ENCODE assay signal across 9 mouse cellular contexts in genomic region chr4:133614274-133614761, GRCm38 (mm10). TPM values are rescaled to one million over a fixed set of nuclear protein-coding genes. Genes with fewer than 3 reads are reported as not detected.
DNase-seq lines count a peak whose midpoint lies in the region; ATAC-seq and TF ChIP-seq lines count a peak whose summit lies in the region.
"Had no signal": no experiment of that assay in that cellular context is flagged by ENCODE, and none has a peak within 500 bp of the region (broad histone marks: within the 10 kb centered on the region; RNA-seq: fewer than 3 reads in every experiment).

No protein-coding gene starts in this region.

- H3K27me3 ChIP-seq in hindbrain, embryonic 14.5 days (ENCODE audit: control insufficient read depth, insufficient read depth, low read length) = no peaks in the 10 kb centered on the region
- H3K27me3 ChIP-seq in hindbrain, embryonic 11.5 days (ENCODE audit: control insufficient read depth, insufficient read depth, low read length) = no peaks in the 10 kb centered on the region
- H3K27me3 ChIP-seq in CH12.LX (replicated peaks) = no peaks in the 10 kb centered on the region
- no peaks in the 10 kb centered on the region for H3K27me3 ChIP-seq in liver, postnatal 0 days (ENCODE audit: insufficient read depth, low read length)
- no peaks in the 10 kb centered on the region for H3K27me3 ChIP-seq in intestine, embryonic 15.5 days (replicated peaks)
- H3K27me3 ChIP-seq: heart, embryonic 13.5 days had no signal

- no peaks in the 10 kb centered on the region for H3K4me1 ChIP-seq in hindbrain, embryonic 14.5 days (replicated peaks; ENCODE audit: control insufficient read depth, insufficient read depth, low read length)
- no peaks in the 10 kb centered on the region for H3K4me1 ChIP-seq in hindbrain, embryonic 11.5 days (replicated peaks; ENCODE audit: control insufficient read depth, insufficient read depth, low read length)
- peaks cover 27 to 53% of the 10 kb centered on the region in 2 experiments for H3K4me1 ChIP-seq in CH12.LX (ENCODE audit: control insufficient read depth in 1 of 2, insufficient read depth in 2 of 2)
- 0 out of 2 replicates have a peak, but pooled peaks cover 7% of the 10 kb centered on the region for H3K4me1 ChIP-seq in liver, postnatal 0 days (ENCODE audit: insufficient read depth)
- no peaks in the 10 kb centered on the region for H3K4me1 ChIP-seq in intestine, embryonic 15.5 days (replicated peaks)

- no peak for TF ChIP-seq POLR2A in CH12.LX (IDR thresholded peaks at IDR 0.05; ENCODE audit: low read depth, low read length)

- no peak for DNase-seq in hindbrain, embryonic 14.5 days (ENCODE audit: low spot score)
- no peak for DNase-seq in hindbrain, embryonic 11.5 days (ENCODE audit: low spot score)
- no peak for DNase-seq in CH12.LX (ENCODE audit: extremely low read depth)
- DNase-seq in brain, adult 2 months (ENCODE audit: low read depth, low spot score) = peak; percentile 95
- DNase-seq in liver, postnatal 0 days = no peak
- no peak for DNase-seq in spleen, postnatal 14 days (ENCODE audit: low spot score in 2 of 2)

- in situ Hi-C loops in CH12.LX (cut with MboI; ENCODE audit: low pct_ligation_motif_present, low pct_unique_long_range_greater_than_20kb, low sequenced_read_pairs) = no loop called here

- no peaks in the 10 kb centered on the region for H3K79me2 ChIP-seq in CH12.LX (replicated peaks; ENCODE audit: control insufficient read depth, extremely low read depth, insufficient read depth, poor library complexity, severe bottlenecking)

- 90% methylated on average over 8 of the region's 8 CpGs for WGBS in hindbrain, embryonic 14.5 days
- WGBS in hindbrain, embryonic 11.5 days = 90% methylated on average over 8 of the region's 8 CpGs
- 75% methylated on average over 8 of the region's 8 CpGs for whole genome bisulfite sequencing in liver, postnatal 0 days (ENCODE audit: insufficient replicate concordance)
- WGBS in intestine, embryonic 15.5 days = 88% methylated on average over 8 of the region's 8 CpGs

- TF ChIP-seq RAD21 in CH12.LX (IDR thresholded peaks at IDR 0.05; ENCODE audit: low read depth, low read length) = no peak

- 0 out of 2 replicates have a peak, but pooled peaks have one; percentile 51 for ATAC-seq in hindbrain, embryonic 14.5 days (ENCODE audit: low FRiP score)
- ATAC-seq in hindbrain, embryonic 11.5 days (ENCODE audit: low FRiP score) = no peak
- ATAC-seq in liver, postnatal 0 days = peak; percentile 45
- ATAC-seq in granulocyte monocyte progenitor cell, adult 5-6 weeks (replicated peaks; ENCODE audit: poor library complexity, severe bottlenecking) = no peak
- no peak for ATAC-seq in intestine, embryonic 15.5 days

- H3K4me3 ChIP-seq in hindbrain, embryonic 14.5 days (replicated peaks; ENCODE audit: low read length) = no peak overlapping the region
- no peak overlapping the region for H3K4me3 ChIP-seq in hindbrain, embryonic 11.5 days (ENCODE audit: low read depth, low read length)
- H3K4me3 ChIP-seq in CH12.LX (replicated peaks in 1 of 3; ENCODE audit: low read depth in 2 of 3, low read length in 2 of 3, poor library complexity in 1 of 3) = peak overlapping the region in 1 of 3 experiments; percentile 1
- no peak overlapping the region for H3K4me3 ChIP-seq in liver, postnatal 0 days (ENCODE audit: low read depth, low read length)
- no peak overlapping the region for H3K4me3 ChIP-seq in intestine, embryonic 15.5 days (replicated peaks)
- H3K4me3 ChIP-seq: heart, embryonic 13.5 days had no signal

- no peak overlapping the region for H3K27ac ChIP-seq in hindbrain, embryonic 14.5 days
- H3K27ac ChIP-seq in hindbrain, embryonic 11.5 days (ENCODE audit: low read depth, low read length) = no peak overlapping the region
- H3K27ac ChIP-seq in CH12.LX (ENCODE audit: insufficient read depth, low read depth) = peak overlapping the region; percentile 39; the same call in 1 of the 2 replicates
- no peak overlapping the region for H3K27ac ChIP-seq in liver, postnatal 0 days (ENCODE audit: low read depth)
- H3K27ac ChIP-seq in intestine, embryonic 15.5 days = no peak overlapping the region
- H3K27ac ChIP-seq: heart, embryonic 13.5 days had no signal

- no peaks in the 10 kb centered on the region for H3K9me3 ChIP-seq in hindbrain, embryonic 14.5 days (ENCODE audit: control insufficient read depth, low read length)
- H3K9me3 ChIP-seq in hindbrain, embryonic 11.5 days (ENCODE audit: control insufficient read depth, low read length) = no peaks in the 10 kb centered on the region
- H3K9me3 ChIP-seq in CH12.LX (replicated peaks; ENCODE audit: low read length) = peaks cover 19% of the 10 kb centered on the region
- H3K9me3 ChIP-seq in liver, postnatal 0 days (ENCODE audit: low read length) = no peaks in the 10 kb centered on the region
- no peaks in the 10 kb centered on the region for H3K9me3 ChIP-seq in intestine, embryonic 15.5 days

- TF ChIP-seq EP300 in CH12.LX (IDR thresholded peaks at IDR 0.05; ENCODE audit: low read length) = no peak
- no peak for TF ChIP-seq EP300 in liver, postnatal 0 days (IDR thresholded peaks at IDR 0.05; ENCODE audit: low read depth)

- no peak for TF ChIP-seq CTCF in CH12.LX (conservative IDR thresholded peaks at IDR 0.05 in 1 of 2, IDR thresholded peaks at IDR 0.05 in 1 of 2; ENCODE audit: low read depth in 2 of 2, low read length in 2 of 2)
- TF ChIP-seq CTCF in liver, postnatal 0 days (IDR thresholded peaks at IDR 0.05; ENCODE audit: low read depth) = no peak

- dilution Hi-C loops in CH12.LX (cut with MboI; ENCODE audit: extremely low pct_ligation_motif_present, extremely low pct_unique_long_range_greater_than_20kb, low sequenced_read_pairs) = no loop called here

- H3K9ac ChIP-seq in hindbrain, embryonic 14.5 days = no peak overlapping the region
- H3K9ac ChIP-seq in hindbrain, embryonic 11.5 days (ENCODE audit: low read depth, low read length) = no peak overlapping the region
- no peak overlapping the region for H3K9ac ChIP-seq in CH12.LX (ENCODE audit: insufficient read depth, low read depth)
- no peak overlapping the region for H3K9ac ChIP-seq in liver, postnatal 0 days (replicated peaks)
- no peak overlapping the region for H3K9ac ChIP-seq in intestine, embryonic 15.5 days
- H3K9ac ChIP-seq: heart, embryonic 13.5 days had no signal

- no peak overlapping the region for H3K4me2 ChIP-seq in hindbrain, embryonic 14.5 days (replicated peaks)
- no peak overlapping the region for H3K4me2 ChIP-seq in hindbrain, embryonic 11.5 days (replicated peaks; ENCODE audit: low read depth, low read length)
- no peak overlapping the region for H3K4me2 ChIP-seq in CH12.LX (ENCODE audit: insufficient read depth, low read depth, poor library complexity, severe bottlenecking)
- no peak overlapping the region for H3K4me2 ChIP-seq in liver, postnatal 0 days (ENCODE audit: low read depth, low read length)
- H3K4me2 ChIP-seq in intestine, embryonic 15.5 days (replicated peaks) = no peak overlapping the region
- H3K4me2 ChIP-seq: heart, embryonic 13.5 days had no signal

- H3K36me3 ChIP-seq in hindbrain, embryonic 14.5 days (replicated peaks; ENCODE audit: control insufficient read depth, insufficient read depth) = peaks cover 60% of the 10 kb centered on the region
- peaks cover 5% of the 10 kb centered on the region for H3K36me3 ChIP-seq in hindbrain, embryonic 11.5 days (ENCODE audit: control insufficient read depth, insufficient read depth, low read length)
- H3K36me3 ChIP-seq in CH12.LX (replicated peaks in 1 of 2; ENCODE audit: control insufficient read depth in 1 of 2, insufficient read depth in 1 of 2, low read length in 1 of 2) = peaks cover 28 to 85% of the 10 kb centered on the region in 2 experiments
- H3K36me3 ChIP-seq in liver, postnatal 0 days (replicated peaks; ENCODE audit: insufficient read depth, low read length) = peaks cover 18% of the 10 kb centered on the region
- peaks cover 29% of the 10 kb centered on the region for H3K36me3 ChIP-seq in intestine, embryonic 15.5 days

RNA-seq across cellular contexts. Expression of gene Sfn, which starts 12.3 kb away (rescaled TPM):
- polyA plus RNA-seq in hindbrain, embryonic 14.5 days (2014; fragmentation: Nextera tagmentation; extraction: Ambion mirVana) = 2.7 and 3.9 TPM in 2 replicates
- polyA plus RNA-seq in hindbrain, embryonic 11.5 days (2014; fragmentation: Nextera tagmentation; extraction: Ambion mirVana) = 19.5 and 29.6 TPM in 2 replicates
- 0.97 and 1.0 TPM in 2 replicates for total RNA-seq in CH12.LX (2012; rRNA removed)
- 0.61 and 1.1 TPM in 2 replicates for total RNA-seq in CH12.LX (2014; rRNA removed)
- polyA plus RNA-seq in CH12.LX (2012; ENCODE audit: insufficient read length, low read depth) = 2.0 and 2.8 TPM in 2 replicates
- polyA plus RNA-seq in liver, postnatal 0 days (2015; fragmentation: Nextera tagmentation; extraction: Ambion mirVana) = 0.40 and 0.59 TPM in 2 replicates
- 2.8 and 3.1 TPM in 2 replicates for total RNA-seq in granulocyte monocyte progenitor cell, adult 5-6 weeks (2014; fragmentation: Nextera tagmentation)
- total RNA-seq in granulocyte monocyte progenitor cell, adult 5-6 weeks (2017) = 3.6 and 4.3 TPM in 2 replicates
- polyA plus RNA-seq in intestine, embryonic 15.5 days (2015; fragmentation: Nextera tagmentation; extraction: Ambion mirVana) = 47.4 and 51.0 TPM in 2 replicates

RNA-seq across cellular contexts. Expression of gene Gpn2, which starts 30.2 kb away (rescaled TPM):
- 19.7 and 20.4 TPM in 2 replicates for polyA plus RNA-seq in hindbrain, embryonic 14.5 days (2014; fragmentation: Nextera tagmentation; extraction: Ambion mirVana)
- polyA plus RNA-seq in hindbrain, embryonic 11.5 days (2014; fragmentation: Nextera tagmentation; extraction: Ambion mirVana) = 25.9 and 29.3 TPM in 2 replicates
- total RNA-seq in CH12.LX (2012; rRNA removed) = 36.2 and 37.4 TPM in 2 replicates
- total RNA-seq in CH12.LX (2014; rRNA removed) = 30.0 and 35.9 TPM in 2 replicates
- polyA plus RNA-seq in CH12.LX (2012; ENCODE audit: insufficient read length, low read depth) = 34.1 and 36.8 TPM in 2 replicates
- 10.2 and 10.9 TPM in 2 replicates for polyA plus RNA-seq in liver, postnatal 0 days (2015; fragmentation: Nextera tagmentation; extraction: Ambion mirVana)
- total RNA-seq in granulocyte monocyte progenitor cell, adult 5-6 weeks (2014; fragmentation: Nextera tagmentation) = 11.5 and 16.2 TPM in 2 replicates
- total RNA-seq in granulocyte monocyte progenitor cell, adult 5-6 weeks (2017) = 21.3 and 27.2 TPM in 2 replicates
- polyA plus RNA-seq in intestine, embryonic 15.5 days (2015; fragmentation: Nextera tagmentation; extraction: Ambion mirVana) = 16.5 and 19.8 TPM in 2 replicates

RNA-seq across cellular contexts. Expression of gene Zdhhc18, which starts 35.6 kb away (rescaled TPM):
- 3.0 and 3.9 TPM in 2 replicates for polyA plus RNA-seq in hindbrain, embryonic 14.5 days (2014; fragmentation: Nextera tagmentation; extraction: Ambion mirVana)
- 2.0 and 2.8 TPM in 2 replicates for polyA plus RNA-seq in hindbrain, embryonic 11.5 days (2014; fragmentation: Nextera tagmentation; extraction: Ambion mirVana)
- total RNA-seq in CH12.LX (2012; rRNA removed) (20.1 and 24.3 TPM in 2 replicates), CH12.LX (2014; rRNA removed) (13.7 and 15.9 TPM in 2 replicates)
- 31.0 and 31.8 TPM in 2 replicates for polyA plus RNA-seq in CH12.LX (2012; ENCODE audit: insufficient read length, low read depth)
- polyA plus RNA-seq in liver, postnatal 0 days (2015; fragmentation: Nextera tagmentation; extraction: Ambion mirVana) = 2.1 and 2.6 TPM in 2 replicates
- 12.9 and 22.4 TPM in 2 replicates for total RNA-seq in granulocyte monocyte progenitor cell, adult 5-6 weeks (2014; fragmentation: Nextera tagmentation)
- total RNA-seq in granulocyte monocyte progenitor cell, adult 5-6 weeks (2017) = 10.7 and 12.5 TPM in 2 replicates
- polyA plus RNA-seq in intestine, embryonic 15.5 days (2015; fragmentation: Nextera tagmentation; extraction: Ambion mirVana) = 2.0 and 4.1 TPM in 2 replicates

RNA-seq across cellular contexts. Expression of gene Gpatch3, which starts 39.8 kb away (rescaled TPM):
- polyA plus RNA-seq in hindbrain, embryonic 14.5 days (2014; fragmentation: Nextera tagmentation; extraction: Ambion mirVana) = 6.2 and 7.5 TPM in 2 replicates
- 6.9 and 8.9 TPM in 2 replicates for polyA plus RNA-seq in hindbrain, embryonic 11.5 days (2014; fragmentation: Nextera tagmentation; extraction: Ambion mirVana)
- total RNA-seq in CH12.LX (2012; rRNA removed) (10.8 and 15.7 TPM in 2 replicates), CH12.LX (2014; rRNA removed) (7.2 and 9.7 TPM in 2 replicates)
- polyA plus RNA-seq in CH12.LX (2012; ENCODE audit: insufficient read length, low read depth) = 20.9 and 26.1 TPM in 2 replicates
- polyA plus RNA-seq in liver, postnatal 0 days (2015; fragmentation: Nextera tagmentation; extraction: Ambion mirVana) = 4.5 and 5.3 TPM in 2 replicates
- 4.2 and 17.8 TPM in 2 replicates for total RNA-seq in granulocyte monocyte progenitor cell, adult 5-6 weeks (2014; fragmentation: Nextera tagmentation)
- total RNA-seq in granulocyte monocyte progenitor cell, adult 5-6 weeks (2017) = 18.3 and 23.7 TPM in 2 replicates
- 6.7 and 7.1 TPM in 2 replicates for polyA plus RNA-seq in intestine, embryonic 15.5 days (2015; fragmentation: Nextera tagmentation; extraction: Ambion mirVana)

RNA-seq across cellular contexts. Expression of gene Pigv, which starts 58.1 kb away (rescaled TPM):
- 9.9 and 10.1 TPM in 2 replicates for polyA plus RNA-seq in hindbrain, embryonic 14.5 days (2014; fragmentation: Nextera tagmentation; extraction: Ambion mirVana)
- 10.0 and 10.7 TPM in 2 replicates for polyA plus RNA-seq in hindbrain, embryonic 11.5 days (2014; fragmentation: Nextera tagmentation; extraction: Ambion mirVana)
- total RNA-seq in CH12.LX (2012; rRNA removed) (3.7 and 4.3 TPM in 2 replicates), CH12.LX (2014; rRNA removed) (3.6 and 5.0 TPM in 2 replicates)
- 2.9 and 4.0 TPM in 2 replicates for polyA plus RNA-seq in CH12.LX (2012; ENCODE audit: insufficient read length, low read depth)
- polyA plus RNA-seq in liver, postnatal 0 days (2015; fragmentation: Nextera tagmentation; extraction: Ambion mirVana) = 5.2 and 5.9 TPM in 2 replicates
- total RNA-seq in granulocyte monocyte progenitor cell, adult 5-6 weeks (2014; fragmentation: Nextera tagmentation) = 8.7 and 11.5 TPM in 2 replicates
- total RNA-seq in granulocyte monocyte progenitor cell, adult 5-6 weeks (2017) = 6.6 and 8.1 TPM in 2 replicates
- 16.9 and 17.7 TPM in 2 replicates for polyA plus RNA-seq in intestine, embryonic 15.5 days (2015; fragmentation: Nextera tagmentation; extraction: Ambion mirVana)

Comparison
In these comparisons a context has a peak if more than half of its experiments do, and no peak if none do; other contexts are left out.
1. ATAC-seq: peak in hindbrain, embryonic 14.5 days (single experiment) and liver, postnatal 0 days (single experiment); none in hindbrain, embryonic 11.5 days (single experiment), granulocyte monocyte progenitor cell, adult 5-6 weeks (single experiment) and intestine, embryonic 15.5 days (single experiment).